Mouse (Mus musculus): ENCODE measurements around the gene Ambra1. TPM values are rescaled to one million over a fixed set of nuclear protein-coding genes. Genes with fewer than 3 reads are reported as not detected.

Ambra1 gene
- total and polyA plus RNA-seq, 3 experiments, result 15.8 to 27.1 (median 21.9) TPM

- Histone ChIP-seq H3K4me1 (ENCODE audit: control insufficient read depth in 1 of 2, insufficient read depth in 2 of 2) (peaks cover 13 to 44% of the 10 kb centered on the region in 2 experiments), H3K4me3 (replicated peaks in 1 of 3; ENCODE audit: low read depth in 2 of 3, low read length in 2 of 3, poor library complexity in 1 of 3) (peak overlapping the region; percentile 70 to 91 (median 79)), H3K27ac (ENCODE audit: insufficient read depth, low read depth) (peak overlapping the region; percentile 23; the same call in 1 of the 2 replicates), H3K9me3 (replicated peaks; ENCODE audit: low read length) (no peaks in the 10 kb centered on the region), H3K4me2 (ENCODE audit: insufficient read depth, low read depth, poor library complexity, severe bottlenecking) (peak overlapping the region; percentile 83), H3K36me3 (replicated peaks in 1 of 2; ENCODE audit: control insufficient read depth in 1 of 2, insufficient read depth in 1 of 2, low read length in 1 of 2) (peaks cover 0 to 10% of the 10 kb centered on the region in 2 experiments), H3K27me3 (replicated peaks) (peaks cover 18% of the 10 kb centered on the region), H3K79me2 (replicated peaks; ENCODE audit: control insufficient read depth, extremely low read depth, insufficient read depth, poor library complexity, severe bottlenecking) (peaks cover 23% of the 10 kb centered on the region), H3K9ac (ENCODE audit: insufficient read depth, low read depth) (peak overlapping the region; percentile 71)
- in situ Hi-C loops (cut with MboI; ENCODE audit: low pct_ligation_motif_present, low pct_unique_long_range_greater_than_20kb, low sequenced_read_pairs) (no loop called here), dilution Hi-C loops (cut with MboI; ENCODE audit: extremely low pct_ligation_motif_present, extremely low pct_unique_long_range_greater_than_20kb, low sequenced_read_pairs) (no loop called here)
- DNase-seq (ENCODE audit: extremely low read depth), result no peak
- peak; percentile 49; the same call in 1 of the 2 replicates for TF ChIP-seq ZMIZ1 (IDR thresholded peaks at IDR 0.05; ENCODE audit: low read depth, low read length)
- no peak for TF ChIP-seq MXI1 (IDR thresholded peaks at IDR 0.05; ENCODE audit: low read depth, low read length)
- TF ChIP-seq SMC3 (IDR thresholded peaks at IDR 0.05; ENCODE audit: low read depth, low read length), result no peak
- TF ChIP-seq JUN (IDR thresholded peaks at IDR 0.05; ENCODE audit: insufficient read depth, low read depth, low read length), result no peak
- peak; percentile 85 for TF ChIP-seq MAZ (IDR thresholded peaks at IDR 0.05; ENCODE audit: low read depth, low read length)
- no peak; the same call in 1 of the 2 replicates for TF ChIP-seq CHD2 (IDR thresholded peaks at IDR 0.05; ENCODE audit: low read length)
- 0 out of 2 replicates have a peak, but pooled peaks have one; percentile 15 for TF ChIP-seq BHLHE40 (IDR thresholded peaks at IDR 0.05; ENCODE audit: low read depth, low read length)
- no peak for TF ChIP-seq CTCF (conservative IDR thresholded peaks at IDR 0.05 in 1 of 2, IDR thresholded peaks at IDR 0.05 in 1 of 2; ENCODE audit: low read depth in 2 of 2, low read length in 2 of 2)
- 0 out of 2 replicates have a peak, but pooled peaks have one; percentile 25 for TF ChIP-seq NRF1 (IDR thresholded peaks at IDR 0.05; ENCODE audit: low read depth, low read length)
- TF ChIP-seq POLR2AphosphoS2 (IDR thresholded peaks at IDR 0.05; ENCODE audit: low read depth, low read length), result 0 out of 2 replicates have a peak, but pooled peaks have one; percentile 28
- TF ChIP-seq HCFC1 (IDR thresholded peaks at IDR 0.05; ENCODE audit: low read depth, low read length), result peak; percentile 55
- TF ChIP-seq ELF1 (IDR thresholded peaks at IDR 0.05; ENCODE audit: low read depth, low read length), result peak; percentile 87
- TF ChIP-seq TCF12 (IDR thresholded peaks at IDR 0.05; ENCODE audit: low read depth, low read length), result peak; percentile 78; the same call in 1 of the 2 replicates
- TF ChIP-seq SIN3A (IDR thresholded peaks at IDR 0.05; ENCODE audit: low read length), result peak; percentile 72
- peak; percentile 71 for TF ChIP-seq NELFE (IDR thresholded peaks at IDR 0.05; ENCODE audit: low read depth, low read length)
- peak; percentile 58; the same call in 1 of the 2 replicates for TF ChIP-seq IRF4 (IDR thresholded peaks at IDR 0.05; ENCODE audit: low read depth, low read length)
- TF ChIP-seq POLR2A (IDR thresholded peaks at IDR 0.05; ENCODE audit: low read depth, low read length), result peak; percentile 66; the same call in 1 of the 2 replicates
- peak; percentile 54; the same call in 1 of the 2 replicates for TF ChIP-seq MEF2A (IDR thresholded peaks at IDR 0.05; ENCODE audit: borderline replicate concordance, low read depth, low read length)
- 0 out of 2 replicates have a peak, but pooled peaks have one; percentile 44 for TF ChIP-seq CHD1 (IDR thresholded peaks at IDR 0.05; ENCODE audit: low read depth, low read length)
- TF ChIP-seq UBTF (IDR thresholded peaks at IDR 0.05; ENCODE audit: low read depth, low read length), result peak; percentile 56; the same call in 1 of the 2 replicates
Measured at GRCm38 (mm10) chr2:91965417-91965816, 235.5 kb downstream of the Ambra1 start.

DNA sequence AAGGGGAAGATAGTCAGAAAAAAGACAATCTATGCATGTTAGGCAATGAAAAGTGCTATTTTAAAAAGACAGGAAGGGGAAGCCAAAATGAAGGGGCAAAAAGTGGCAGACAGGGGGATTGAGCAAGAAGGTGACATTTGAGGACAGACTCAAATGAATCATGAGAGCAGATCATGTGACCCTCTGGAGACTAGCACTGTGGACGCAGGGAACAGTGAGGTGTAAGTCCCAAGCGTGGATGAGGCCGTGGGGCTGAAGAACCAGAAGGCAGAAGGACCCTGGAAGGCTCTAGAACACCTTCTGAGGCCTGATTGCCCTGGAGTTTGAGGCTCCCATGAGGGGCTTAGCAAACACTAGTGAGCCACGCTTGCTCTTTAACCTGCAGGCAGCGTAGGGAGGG lies 236.4 kb downstream of the Ambra1 start:
- H3K4me2 ChIP-seq (ENCODE audit: insufficient read depth, low read depth, poor library complexity, severe bottlenecking), result no peak overlapping the region
- H3K27ac ChIP-seq (ENCODE audit: insufficient read depth, low read depth), result no peak overlapping the region
- in situ Hi-C loops (cut with MboI; ENCODE audit: low pct_ligation_motif_present, low pct_unique_long_range_greater_than_20kb, low sequenced_read_pairs), result no loop called here
- H3K9ac ChIP-seq (ENCODE audit: insufficient read depth, low read depth), result no peak overlapping the region
- TF ChIP-seq UBTF (IDR thresholded peaks at IDR 0.05; ENCODE audit: low read depth, low read length), result no peak
- no peak for TF ChIP-seq ZC3H11A (IDR thresholded peaks at IDR 0.05; ENCODE audit: low read depth, low read length)
- no peak for TF ChIP-seq KAT2A (IDR thresholded peaks at IDR 0.05; ENCODE audit: insufficient replicate concordance, low read length)
- TF ChIP-seq IRF4 (IDR thresholded peaks at IDR 0.05; ENCODE audit: low read depth, low read length), result no peak
- TF ChIP-seq CHD2 (IDR thresholded peaks at IDR 0.05; ENCODE audit: low read length), result no peak
- dilution Hi-C loops (cut with MboI; ENCODE audit: extremely low pct_ligation_motif_present, extremely low pct_unique_long_range_greater_than_20kb, low sequenced_read_pairs), result no loop called here
- H3K79me2 ChIP-seq (replicated peaks; ENCODE audit: control insufficient read depth, extremely low read depth, insufficient read depth, poor library complexity, severe bottlenecking), result peaks cover 19% of the 10 kb centered on the region
- DNase-seq (ENCODE audit: extremely low read depth), result no peak
- peaks cover 13 to 37% of the 10 kb centered on the region in 2 experiments for H3K4me1 ChIP-seq (ENCODE audit: control insufficient read depth in 1 of 2, insufficient read depth in 2 of 2)
- peaks cover 22% of the 10 kb centered on the region for H3K27me3 ChIP-seq (replicated peaks)
- no peak overlapping the region for H3K4me3 ChIP-seq (replicated peaks in 1 of 3; ENCODE audit: low read depth in 2 of 3, low read length in 2 of 3, poor library complexity in 1 of 3)
- H3K36me3 ChIP-seq (replicated peaks in 1 of 2; ENCODE audit: control insufficient read depth in 1 of 2, insufficient read depth in 1 of 2, low read length in 1 of 2), result peaks cover 0 to 2% of the 10 kb centered on the region in 2 experiments
- no peaks in the 10 kb centered on the region for H3K9me3 ChIP-seq (replicated peaks; ENCODE audit: low read length)
